Mouse (Mus musculus) heart, adult 18-20 months (tissue): ENCODE results near the gene Pear1. TPM values are rescaled to one million over a fixed set of nuclear protein-coding genes. Genes with fewer than 3 reads are reported as not detected.
"Not testable (repeated sequence)": the region's sequence is repeated elsewhere in the genome, so short reads cannot be mapped to it uniquely, and the experiment has no call there.

ENCODE experiments used
- DNase-seq, 2 experiments: peaks; one replicate each; pipeline ENCODE4 v3.0.0; 2021 to 2022; ENCODE audit warnings: mixed read lengths in 1 of 2
- long read RNA-seq, 2 experiments: library from polyadenylated mRNA; stranded (forward); transcript quantifications; one replicate each; pipeline ENCODE4 v2.0.0; 2021
- total RNA-seq, 2 experiments: library from RNA; stranded (reverse); gene quantifications; 2 replicates each; pipeline ENCODE4 v1.2.3; 2021

Gene Pear1
- 10 to 100 TPM; 14.0 to 15.6 TPM for total RNA-seq
- long read RNA-seq, experiment 1, full-length matches to known transcripts: 5 of 10 reads
- long read RNA-seq, experiment 1, partial matches to known transcripts: 4 of 10 reads
- long read RNA-seq, experiment 1, other reads (novel, unspliced or antisense): 1 of 10 reads
- long read RNA-seq, experiment 2, partial matches to known transcripts: 2 of 3 reads
- long read RNA-seq, experiment 2, other reads (novel, unspliced or antisense): 1 of 3 reads

DNA sequence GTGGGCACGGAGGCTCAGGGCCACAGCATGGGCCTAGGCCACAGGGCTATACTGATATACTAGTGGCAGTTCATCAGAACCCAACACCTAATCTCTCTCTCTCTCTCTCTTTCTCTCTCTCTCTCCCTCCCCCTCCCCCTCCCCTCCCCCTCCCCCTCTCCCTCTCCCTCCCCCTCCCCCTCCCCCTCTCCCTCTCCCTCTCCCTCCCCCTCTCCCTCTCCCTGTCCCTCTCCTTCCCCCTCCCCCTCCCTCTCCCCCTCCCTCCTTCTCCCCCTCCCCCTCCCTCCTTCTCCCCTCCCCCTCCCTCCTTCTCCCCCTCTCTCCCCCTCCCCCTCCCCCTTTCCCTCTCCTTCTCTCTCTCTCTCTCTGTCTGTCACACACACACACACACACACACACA lies at the start of gene Pear1:
Pear1 (minus strand) TSS at position 101 of the 400 bp plus-strand sequence.
- not testable (repeated sequence) for DNase-seq

DNA sequence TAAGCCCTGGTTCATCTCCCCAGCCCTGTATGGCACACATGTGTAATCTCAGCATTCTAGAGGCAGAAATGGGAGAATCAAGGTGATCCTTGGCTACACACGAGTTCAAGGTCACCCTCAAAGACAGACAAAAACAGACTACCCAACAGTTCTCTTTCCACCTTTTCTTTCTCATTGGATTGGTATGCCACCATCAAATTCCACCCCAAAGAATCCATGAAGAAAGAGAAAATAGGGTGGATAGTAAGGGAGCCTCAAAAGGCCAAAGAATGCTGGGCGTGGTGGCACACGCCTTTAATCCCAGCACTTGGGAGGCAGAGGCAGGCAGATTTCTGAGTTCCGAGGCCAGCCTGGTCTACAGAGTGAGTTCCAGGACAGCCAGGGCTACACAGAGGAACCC lies 40.0 kb upstream of the Pear1 start:
- not testable (repeated sequence) for DNase-seq

- peak; percentile 74 to 77 for DNase-seq
These were observed 35.7 kb upstream of the Pear1 start for GRCm38 (mm10) chr3:87859813-87860212.

DNA sequence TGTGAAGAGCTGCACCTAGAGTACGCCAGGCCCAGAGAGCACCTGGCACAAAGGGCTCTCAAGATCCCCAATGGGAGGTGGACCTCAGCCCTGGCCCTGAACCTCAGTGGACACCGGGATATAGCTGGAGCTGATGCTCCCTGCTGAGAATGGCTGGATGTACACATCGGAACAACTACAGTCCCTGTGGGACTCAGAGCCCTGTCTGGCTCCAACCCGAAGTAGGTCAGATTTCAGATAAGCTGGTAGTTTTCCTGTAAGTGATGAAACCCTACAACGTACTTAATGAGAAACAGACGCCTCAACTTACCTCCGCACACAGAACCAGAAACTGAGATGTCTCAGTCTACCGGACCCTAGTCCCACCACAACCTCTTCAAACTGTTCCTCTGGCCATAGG lies 33.6 kb upstream of the Pear1 start:
- no peak for DNase-seq

DNA sequence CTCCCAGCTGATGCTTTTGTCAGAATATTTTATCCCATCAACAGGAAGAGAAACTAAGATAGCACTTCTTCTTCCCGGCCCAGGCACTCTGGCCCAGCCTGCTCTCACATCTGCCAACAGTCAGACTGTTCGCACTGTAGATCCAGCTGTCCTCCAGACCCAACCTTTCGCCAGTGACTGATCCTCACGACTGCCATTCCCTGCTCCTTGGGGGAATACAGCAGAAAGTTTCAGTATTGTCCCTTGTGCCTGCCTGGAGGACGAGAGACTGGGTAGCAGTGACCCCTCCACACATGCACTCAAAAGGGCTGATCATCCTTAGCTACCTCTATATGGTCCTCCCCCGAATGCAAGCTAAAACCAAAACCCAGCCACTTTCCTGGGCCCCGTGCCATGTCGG lies 31.8 kb upstream of the Pear1 start:
- DNase-seq: peak; percentile 49 to 59

GRCm38 (mm10) chr3:87854795-87855568 lies 30.9 kb upstream of the Pear1 start:
- DNase-seq: peak; percentile 31 to 52

DNA sequence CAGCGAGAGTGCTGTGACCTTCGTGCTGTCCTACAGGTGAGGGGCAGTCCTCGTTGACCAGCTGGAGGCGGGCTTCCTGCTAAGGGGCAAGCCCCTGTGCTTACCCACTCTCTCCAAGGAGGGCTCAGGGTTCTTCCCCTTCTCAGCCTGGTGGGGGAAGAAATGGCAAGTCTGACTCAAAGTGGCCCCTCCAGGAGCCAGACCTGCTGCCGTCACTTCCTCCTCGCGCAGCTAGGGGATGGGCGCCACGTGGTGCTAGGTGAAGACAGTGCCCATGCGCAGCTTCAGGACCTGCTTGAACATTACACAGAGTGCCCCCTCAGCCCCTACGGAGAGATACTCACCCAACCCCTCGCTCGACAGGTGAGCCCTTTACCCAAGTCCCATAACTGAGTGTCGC lies 25.0 kb upstream of the Pear1 start:
- DNase-seq: no peak

GRCm38 (mm10) chr3:87847680-87848079 lies 23.6 kb upstream of the Pear1 start:
- DNase-seq: no peak

DNA sequence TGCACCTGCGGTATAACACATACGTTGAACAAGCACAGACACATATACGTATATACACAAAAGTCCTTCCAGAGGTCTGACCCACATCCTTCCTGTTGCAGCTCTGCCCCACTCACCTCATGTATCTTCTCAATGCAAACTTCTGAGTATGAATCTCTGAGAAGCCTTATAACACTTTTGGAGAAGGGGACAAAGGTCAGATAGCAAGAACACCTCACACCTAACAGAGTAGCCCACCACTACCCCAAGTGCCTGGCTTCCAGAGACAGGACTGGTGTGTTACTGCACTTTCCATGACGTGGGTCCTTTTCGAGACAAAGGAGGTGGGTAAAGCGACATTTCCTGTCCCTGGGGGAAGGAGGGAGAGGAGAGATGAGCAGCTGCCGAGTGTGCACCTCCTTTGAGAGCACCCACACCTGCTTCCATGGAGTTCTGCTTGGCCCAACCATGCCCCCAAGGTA lies 22.6 kb upstream of the Pear1 start, which contains the start of gene Sh2d2a:
Sh2d2a (plus strand) TSS at position 106 of the 461 bp plus-strand sequence.
- no peak for DNase-seq

DNA sequence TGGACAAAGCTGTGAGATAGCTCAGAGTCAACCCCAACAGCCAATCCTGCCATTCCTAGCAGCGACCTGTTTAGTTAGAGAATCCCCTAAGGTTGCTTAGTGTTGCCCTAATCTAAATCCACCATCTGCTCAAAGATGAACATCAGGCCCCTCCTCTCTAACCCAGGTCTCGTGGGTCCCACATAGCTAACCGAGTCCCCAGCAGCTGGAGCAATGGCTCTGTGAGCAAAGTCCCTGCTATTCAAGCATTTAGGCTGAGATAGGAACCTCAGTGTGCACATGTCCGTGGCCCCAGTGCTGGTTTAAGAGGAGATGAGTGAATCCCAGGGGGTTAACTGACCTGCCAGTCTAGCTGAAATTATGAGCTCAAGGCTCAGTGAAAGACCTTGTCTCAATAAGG lies 22.1 kb upstream of the Pear1 start:
- no peak for DNase-seq

DNA sequence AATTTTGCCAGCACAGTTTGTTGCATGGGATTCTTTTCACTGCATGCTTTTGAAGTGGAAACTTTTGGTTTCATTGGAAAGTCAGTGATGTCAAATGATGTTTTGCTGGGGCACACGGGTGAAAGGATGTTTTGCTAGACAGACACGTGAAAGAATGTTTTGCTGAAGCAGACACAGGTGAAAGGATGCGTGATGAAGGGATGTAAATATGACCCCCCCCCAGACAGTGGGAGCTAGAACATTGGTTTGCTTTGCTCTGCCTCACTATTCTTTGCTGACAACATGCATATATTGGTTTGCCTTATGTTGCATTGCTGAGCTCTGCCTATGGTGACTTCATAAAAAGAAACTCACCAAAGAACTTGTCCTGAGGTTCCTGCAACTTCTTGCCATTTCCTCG lies 20.9 kb upstream of the Pear1 start:
- no peak for DNase-seq

DNA sequence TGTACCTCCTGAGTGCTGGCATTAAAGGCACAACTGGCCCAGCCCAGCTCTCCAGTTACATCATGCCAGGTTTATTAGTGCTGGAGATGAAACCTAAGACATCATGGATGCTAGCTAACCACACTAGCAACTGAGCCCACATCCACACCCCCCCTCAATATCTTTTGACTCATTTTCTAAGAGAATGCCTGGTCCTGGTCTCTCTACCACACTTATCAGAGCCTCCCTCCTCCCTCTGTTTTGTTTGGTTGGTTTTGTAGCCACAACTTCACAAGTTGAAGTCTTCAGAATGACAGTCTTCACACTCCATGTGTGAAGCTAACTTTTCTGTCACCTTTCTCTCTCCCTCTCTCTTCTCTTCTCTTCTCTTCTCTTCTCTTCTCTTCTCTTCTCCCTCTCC lies 16.8 kb upstream of the Pear1 start:
- no peak for DNase-seq

GRCm38 (mm10) chr3:87838622-87839021 lies 14.5 kb upstream of the Pear1 start:
- peak; percentile 61 to 91 for DNase-seq

- DNase-seq: no peak
These were observed 9.4 kb upstream of the Pear1 start for GRCm38 (mm10) chr3:87833482-87833881.

DNA sequence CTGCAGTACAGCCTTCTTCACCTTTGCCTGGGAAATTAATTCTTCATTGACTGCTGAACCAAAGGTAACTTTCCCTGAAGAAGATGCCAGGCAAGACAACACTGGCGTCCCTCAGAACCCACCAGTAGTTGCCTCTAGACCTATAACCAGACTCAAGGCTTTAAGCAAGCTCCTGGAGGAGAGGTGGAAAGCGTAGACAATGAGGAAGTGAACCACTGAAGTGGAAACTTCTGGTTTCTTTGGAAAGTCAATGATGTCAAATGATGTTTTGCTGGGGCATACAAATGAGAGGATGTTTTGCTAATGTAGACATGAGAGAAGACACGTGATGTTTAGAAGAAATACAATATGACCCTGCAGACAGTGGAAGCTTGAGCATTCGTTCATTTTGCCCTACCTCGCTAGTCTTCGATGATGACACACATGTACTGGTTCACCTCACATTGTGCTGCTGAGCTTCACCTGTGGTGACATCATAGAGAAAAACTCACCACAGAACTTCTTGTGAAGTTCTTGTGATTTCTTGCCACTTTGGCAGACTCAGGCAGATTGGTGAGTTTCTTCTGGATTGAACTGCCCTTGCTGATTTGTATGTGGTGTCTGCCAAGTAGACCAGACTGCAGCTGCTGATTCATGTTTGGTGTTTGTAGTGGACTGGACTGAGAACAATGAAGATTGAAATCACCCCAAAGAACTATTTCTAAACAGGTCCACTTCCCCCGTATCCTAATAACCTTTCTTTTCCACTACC lies 8.2 kb upstream of the Pear1 start:
- no peak for DNase-seq

GRCm38 (mm10) chr3:87829025-87829424 lies 4.9 kb upstream of the Pear1 start:
- DNase-seq: no peak

DNA sequence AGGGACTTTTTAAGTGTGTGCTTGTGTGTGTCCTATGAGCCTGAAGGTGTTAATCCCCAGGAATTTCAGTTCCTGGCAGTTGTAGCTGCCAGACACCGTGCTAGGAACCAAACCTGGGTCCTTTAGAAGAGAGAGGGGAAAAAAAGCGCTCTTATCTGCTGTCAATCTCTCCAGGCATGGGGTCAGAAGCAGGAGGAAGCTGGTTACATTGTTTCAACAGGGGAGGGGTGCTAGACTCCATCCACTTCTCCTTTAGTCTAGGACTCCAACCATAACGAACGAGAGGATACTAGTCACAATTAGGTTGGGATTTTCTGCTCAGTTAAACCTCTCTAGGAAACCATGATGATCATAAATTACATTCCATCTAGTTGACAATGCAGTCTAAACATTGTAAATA lies 4.3 kb upstream of the Pear1 start:
- no peak for DNase-seq

DNA sequence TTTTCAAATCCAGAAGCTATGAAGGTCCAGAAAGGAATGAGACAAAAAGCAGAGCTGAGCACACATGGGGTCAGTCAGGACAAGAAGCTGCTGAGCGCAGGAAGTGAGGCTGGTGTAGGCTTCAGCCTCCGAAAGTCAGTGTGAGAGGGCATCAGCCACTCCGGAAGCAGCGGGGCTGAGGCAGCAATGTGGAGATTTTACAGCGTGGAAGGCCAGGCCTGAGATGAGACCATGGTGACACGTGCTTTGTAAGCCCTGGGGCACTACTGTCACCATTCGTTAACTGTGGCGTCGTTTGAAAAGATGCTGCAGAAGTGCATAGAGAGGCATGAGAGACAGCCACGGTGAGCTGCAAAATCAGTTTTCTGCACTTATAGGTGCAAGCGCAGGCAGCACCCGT lies 5.9 kb downstream of the Pear1 start:
- DNase-seq: no peak

GRCm38 (mm10) chr3:87816646-87817093 lies 7.4 kb downstream of the Pear1 start:
- peak; percentile 69 to 91 for DNase-seq

- no peak for DNase-seq
These were observed 7.9 kb downstream of the Pear1 start for GRCm38 (mm10) chr3:87816166-87816565.

- peak in 1 of 2 experiments; percentile 26 for DNase-seq
These were observed 11.2 kb downstream of the Pear1 start for GRCm38 (mm10) chr3:87812873-87813272.

- DNase-seq: no peak
These were observed 11.7 kb downstream of the Pear1 start for GRCm38 (mm10) chr3:87812413-87812812.

DNA sequence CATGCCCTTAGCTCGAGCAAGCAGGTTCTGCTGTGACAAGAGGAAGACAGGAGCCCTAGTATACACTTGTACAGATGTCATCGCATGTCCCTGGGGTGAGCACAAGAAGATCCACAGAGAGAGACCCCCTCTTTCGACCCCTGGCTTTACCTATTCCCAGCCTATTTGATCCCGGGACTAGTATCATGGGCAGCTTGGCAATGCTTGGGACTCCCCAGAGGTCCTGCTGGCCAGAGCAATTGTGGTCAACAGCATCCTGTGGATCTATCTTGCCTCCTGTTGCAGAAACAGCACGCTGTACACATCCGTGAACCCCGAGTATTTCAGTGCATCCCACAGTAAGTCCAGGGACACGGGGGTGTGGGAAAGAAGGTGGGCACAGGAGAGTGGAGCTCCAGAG lies 12.8 kb downstream of the Pear1 start:
- DNase-seq: no peak
